Mouse (Mus musculus) megakaryocyte progenitor cell, adult 5-6 weeks (primary cell): Measurements from ENCODE around the gene Sash1. TPM values are rescaled to one million over a fixed set of nuclear protein-coding genes. Genes with fewer than 3 reads are reported as not detected.

Experiments
- ATAC-seq: replicated peaks from 2 replicates; pipeline ENCODE4 v1.8.0; 2016; ENCODE audit warnings: mild to moderate bottlenecking, moderate TSS enrichment, inconsistent platforms; ENCODE audit not compliant: poor library complexity
- total RNA-seq, 2 experiments: library from RNA; stranded (forward) in 1 of 2; stranded (reverse) in 1 of 2; fragments of 157-497, 149-512 nt in 1 of 2; fragments of 200-1000 nt in 1 of 2; gene quantifications; 2 replicates each; pipeline versions ENCODE4 v1.2.3 to v1.2.4; 2015 to 2017

The Sash1 gene
- total RNA-seq, 2 experiments from 2014 or later: 2.7 to 4.2 TPM

DNA sequence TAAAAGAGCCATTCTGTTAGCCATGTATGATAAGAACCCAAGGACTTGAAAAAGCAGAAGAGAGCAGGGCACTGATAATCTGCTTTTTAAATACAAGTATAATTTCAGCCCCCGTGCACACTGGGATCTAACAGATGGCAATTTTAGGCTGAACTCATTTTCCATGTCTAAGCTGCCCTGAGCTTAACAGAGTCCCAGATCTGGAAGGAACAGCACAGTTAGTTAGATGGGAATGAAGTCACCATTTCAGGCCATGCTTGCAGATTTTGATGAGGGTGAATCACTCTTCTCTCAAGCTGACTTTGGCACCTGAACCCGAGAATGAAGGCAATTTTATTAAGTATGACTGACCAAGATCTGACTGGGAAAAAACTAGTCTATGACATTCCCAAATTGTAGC, 28.9 kb downstream of the Sash1 start:
- no peak for ATAC-seq

DNA sequence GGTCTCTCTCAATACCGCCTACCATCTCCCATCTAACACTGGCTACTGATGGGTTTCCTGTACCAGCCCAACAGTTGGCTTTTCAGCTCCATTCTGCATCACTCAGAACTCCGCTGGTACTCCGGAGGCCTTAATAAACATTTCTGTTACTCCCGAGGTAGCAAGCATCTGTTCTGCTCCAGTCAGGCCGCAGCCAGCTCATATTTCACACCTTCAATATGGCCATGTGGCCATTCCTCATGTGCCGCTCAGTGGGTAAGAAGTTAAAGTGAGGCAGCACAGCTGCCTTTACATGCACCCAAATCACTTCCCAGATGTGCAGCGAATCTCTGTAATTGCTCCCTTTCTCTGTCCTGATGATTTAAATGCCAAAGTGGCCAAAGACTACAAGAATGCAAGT, 32.5 kb downstream of the Sash1 start:
- ATAC-seq: no peak

DNA sequence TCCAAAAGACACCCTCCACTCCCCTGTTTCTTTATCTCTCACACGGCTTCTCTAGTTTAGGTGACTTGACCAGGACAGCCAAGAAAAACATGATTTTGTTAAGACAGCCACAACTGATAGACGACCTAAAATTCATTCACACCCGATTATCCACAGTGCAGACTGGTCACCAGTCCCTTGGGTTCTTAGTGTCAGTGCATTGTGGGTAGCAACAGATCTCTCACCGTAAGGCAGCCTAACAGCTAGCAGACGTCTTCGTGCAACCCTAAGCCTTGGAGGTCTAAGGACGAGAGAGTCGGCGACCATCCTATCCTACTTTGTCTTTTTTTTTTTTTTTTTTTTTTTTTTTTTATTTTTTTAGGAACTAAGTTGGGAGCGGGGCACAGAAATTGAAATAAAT, 34.2 kb downstream of the Sash1 start:
- ATAC-seq: no peak

DNA sequence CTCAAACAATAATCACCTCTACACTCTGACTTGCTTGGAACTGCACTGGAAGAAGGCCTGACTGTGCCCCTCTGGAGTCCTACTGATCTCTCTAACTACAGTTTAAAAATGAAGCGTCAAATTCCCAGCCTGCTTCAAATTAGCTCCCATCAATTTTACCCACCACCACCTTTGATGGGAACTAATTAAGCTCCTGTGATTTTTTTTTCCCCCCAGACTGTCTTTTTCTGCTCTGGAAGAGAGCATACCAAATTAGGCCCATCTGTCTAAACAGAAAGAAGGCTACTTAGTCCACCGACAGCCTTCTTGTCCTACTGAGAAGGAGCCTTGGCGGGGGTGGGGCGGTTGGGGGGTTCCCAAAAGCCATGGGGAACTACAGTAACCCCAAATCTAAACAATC, 37.9 kb downstream of the Sash1 start:
- ATAC-seq: no peak

DNA sequence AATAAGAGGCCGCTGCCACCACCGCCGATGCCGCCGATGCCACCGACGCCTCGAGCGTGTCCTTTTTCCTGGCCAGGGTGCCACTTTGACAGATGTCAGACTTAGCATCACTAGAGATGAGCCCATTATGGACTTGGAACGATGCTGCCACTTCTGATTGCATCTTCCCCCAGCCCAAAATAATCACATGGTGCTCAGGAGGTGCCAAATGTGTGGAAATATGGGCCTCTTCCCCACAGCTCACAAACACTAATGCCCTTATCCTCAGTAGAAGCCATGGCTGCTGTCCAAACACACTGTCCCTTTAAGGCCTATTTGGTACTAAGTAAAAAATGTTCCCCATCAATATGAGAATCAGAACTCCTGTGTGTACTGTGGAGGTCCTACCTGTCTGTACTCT, 39.6 kb downstream of the Sash1 start:
- ATAC-seq: no peak

DNA sequence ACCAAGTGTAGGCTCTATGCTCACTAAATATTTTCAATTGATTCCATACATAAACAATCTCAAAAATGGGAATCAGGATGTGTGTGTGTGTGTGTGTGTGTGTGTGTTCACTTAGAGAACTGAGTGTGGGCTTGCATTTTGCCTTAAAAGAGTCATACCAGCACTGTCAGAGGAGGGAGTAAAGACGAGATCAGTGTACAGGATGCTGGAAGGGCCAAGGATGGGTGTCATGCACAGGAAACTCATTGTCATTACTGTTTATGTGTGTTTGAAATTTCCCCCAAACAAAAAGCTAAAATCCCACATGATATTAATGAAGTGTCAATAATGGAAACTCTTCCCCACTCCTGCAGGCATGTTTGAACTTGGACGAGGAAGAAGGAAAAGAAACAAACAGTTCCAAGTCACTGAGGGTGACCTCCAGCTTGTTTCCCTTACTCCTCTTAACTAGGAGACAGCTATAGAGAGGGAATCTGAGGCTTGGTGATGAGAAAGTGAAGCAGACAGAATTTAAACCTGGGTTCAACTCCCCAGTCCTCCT, 40.6 kb downstream of the Sash1 start:
- no peak for ATAC-seq

DNA sequence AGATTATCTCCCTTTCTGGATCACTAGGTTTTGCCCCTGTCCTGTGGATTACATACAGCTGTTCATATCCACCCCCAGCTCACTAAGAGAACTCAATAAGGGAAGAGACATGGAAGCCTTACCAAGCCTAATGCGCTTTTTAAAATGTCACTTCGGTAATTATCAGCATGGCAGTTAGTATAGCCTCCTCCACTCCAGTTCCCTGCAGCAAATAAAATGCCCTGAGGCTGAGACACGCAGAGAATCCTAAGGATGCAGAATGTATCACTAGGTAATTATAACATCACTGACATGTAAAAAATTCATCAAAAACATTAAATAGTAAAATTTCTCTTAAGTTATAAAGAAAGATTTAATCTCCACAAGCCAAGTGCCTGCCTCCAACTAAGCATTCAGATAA, 45.9 kb downstream of the Sash1 start:
- ATAC-seq: no peak

DNA sequence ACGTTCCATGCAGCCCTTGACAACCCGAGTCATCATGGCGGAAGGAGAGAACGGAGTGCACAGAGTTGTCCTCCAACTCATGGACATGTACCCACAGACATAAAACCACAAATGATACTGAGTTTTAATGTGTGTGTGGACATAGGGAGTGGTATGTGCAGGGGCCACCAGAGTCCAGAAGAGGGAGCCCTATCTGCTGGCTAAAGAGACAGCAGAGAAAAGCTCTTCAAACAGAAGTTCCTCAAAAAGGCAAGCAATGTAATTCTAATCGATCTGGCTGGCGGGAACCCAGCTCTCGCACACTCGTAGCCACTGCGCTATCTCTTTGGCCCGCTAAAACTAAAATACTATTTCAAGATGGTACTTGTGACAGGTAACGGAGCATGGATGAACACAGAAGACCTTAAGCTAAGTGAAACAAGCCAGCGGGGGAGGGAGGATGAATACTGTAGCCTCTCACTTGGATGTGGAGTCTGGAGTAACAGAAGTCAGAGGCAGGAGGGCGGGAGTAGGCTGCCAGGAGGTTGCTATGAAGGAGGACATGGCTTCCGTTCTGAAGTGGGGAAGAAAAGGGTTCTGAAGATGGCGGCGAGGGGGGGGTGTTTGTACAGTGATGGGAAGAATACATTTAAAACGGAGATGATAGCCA, 51.9 kb downstream of the Sash1 start:
- peak; percentile 96 for ATAC-seq

DNA sequence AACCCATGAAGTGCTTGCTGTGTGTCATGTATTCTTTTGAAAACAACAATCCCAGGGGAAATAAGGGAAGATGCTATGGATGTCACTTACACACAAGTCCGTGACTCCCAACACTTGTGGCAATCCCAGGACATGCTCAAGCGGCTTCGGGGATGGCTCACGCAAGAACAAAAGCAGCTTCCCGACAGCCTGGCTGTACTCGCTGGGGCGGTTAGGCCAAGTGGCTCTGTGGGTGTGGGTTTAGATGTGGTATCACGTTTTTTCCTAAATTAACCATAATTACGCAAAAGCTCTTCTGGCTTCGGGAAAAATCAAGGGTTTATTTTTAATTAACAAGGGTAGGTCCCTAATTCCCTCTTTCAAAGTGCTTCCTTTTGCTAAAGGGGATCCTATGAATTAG, 59.6 kb downstream of the Sash1 start:
- no peak for ATAC-seq

DNA sequence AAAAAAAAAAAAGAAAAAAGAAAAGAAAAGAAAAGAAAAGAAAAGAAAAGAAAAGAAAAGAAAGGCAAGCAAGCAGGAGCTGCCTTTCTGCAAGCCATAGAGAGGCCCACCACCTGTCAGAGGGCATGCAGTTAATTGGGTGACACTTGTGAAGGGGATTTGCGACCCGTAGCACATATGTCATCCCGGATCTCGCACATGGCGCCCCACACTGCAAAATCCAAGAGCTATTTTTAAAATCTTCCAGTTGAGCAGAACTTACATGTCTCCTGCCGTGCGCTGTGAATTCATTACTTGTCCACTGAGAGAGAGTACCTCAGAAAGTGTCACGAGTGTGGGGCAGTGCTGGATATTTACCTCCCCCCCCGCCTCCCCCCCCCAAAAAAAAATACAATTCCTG, 60.0 kb downstream of the Sash1 start:
- ATAC-seq: no peak

DNA sequence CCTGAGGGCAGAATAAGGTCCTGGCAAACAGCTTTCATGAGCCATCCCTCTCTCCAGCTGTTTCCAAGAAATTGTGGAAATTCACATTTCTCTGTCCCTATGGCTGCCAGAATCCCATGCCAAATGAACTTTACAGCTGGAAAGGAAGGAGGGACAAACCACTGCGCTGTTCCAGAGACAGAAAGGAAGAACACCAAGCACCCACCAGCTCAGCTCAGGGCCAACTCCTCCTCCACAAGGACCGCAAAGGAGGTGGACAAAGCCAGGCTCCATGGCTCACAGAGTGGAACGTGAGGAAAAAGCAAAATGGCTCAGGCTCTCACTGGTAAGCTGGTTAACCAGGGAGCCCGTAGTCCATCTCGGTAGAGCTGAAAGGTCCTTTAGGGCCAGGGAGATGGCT, 67.8 kb downstream of the Sash1 start:
- ATAC-seq: no peak

DNA sequence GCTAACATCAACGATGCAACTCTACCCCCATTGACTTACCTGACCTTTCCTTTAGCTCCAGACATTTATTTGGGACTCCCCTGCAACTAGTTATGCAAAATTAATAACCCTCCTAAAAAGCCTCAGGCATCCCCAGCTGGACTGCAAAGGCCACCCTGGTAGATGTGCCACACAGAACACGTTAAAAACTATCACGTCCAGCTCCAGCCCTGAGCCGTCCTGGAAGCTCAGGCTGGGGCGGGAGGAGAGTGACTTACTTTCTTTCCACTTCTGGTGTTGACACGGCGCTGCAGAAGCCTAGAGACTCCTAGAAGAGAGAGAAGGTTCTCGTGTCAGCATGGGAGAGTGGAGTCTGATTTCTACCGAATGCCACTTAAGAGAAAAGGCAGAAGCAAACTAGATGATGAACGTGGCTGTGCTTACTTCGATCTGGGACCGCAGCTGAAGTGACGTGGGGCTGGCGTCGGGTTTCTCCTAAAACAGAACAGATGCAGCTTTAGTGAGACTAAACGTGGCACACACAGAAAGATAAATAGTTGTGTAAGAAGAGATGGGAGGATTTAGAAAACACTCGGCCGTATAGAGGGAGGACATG, 71.8 kb downstream of the Sash1 start:
- ATAC-seq: no peak

DNA sequence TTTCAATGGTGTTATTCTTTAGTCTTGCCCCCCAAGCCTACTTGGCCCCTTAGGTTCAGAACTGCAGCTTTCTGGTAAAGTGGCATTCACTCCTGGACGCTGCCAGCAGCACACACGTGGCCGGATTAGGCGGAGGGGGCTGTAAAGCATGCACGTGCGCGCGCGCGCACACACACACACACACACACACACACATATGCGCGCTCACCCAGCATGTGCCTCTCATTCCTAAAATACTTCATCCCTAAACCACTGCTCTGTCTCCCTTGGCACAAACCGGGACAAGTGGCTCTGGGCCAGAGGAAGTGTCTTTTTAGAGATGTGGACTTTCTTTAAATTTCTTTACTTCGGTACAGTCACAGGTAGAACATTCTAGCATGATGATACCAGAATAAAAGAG, 72.6 kb downstream of the Sash1 start:
- no peak for ATAC-seq

DNA sequence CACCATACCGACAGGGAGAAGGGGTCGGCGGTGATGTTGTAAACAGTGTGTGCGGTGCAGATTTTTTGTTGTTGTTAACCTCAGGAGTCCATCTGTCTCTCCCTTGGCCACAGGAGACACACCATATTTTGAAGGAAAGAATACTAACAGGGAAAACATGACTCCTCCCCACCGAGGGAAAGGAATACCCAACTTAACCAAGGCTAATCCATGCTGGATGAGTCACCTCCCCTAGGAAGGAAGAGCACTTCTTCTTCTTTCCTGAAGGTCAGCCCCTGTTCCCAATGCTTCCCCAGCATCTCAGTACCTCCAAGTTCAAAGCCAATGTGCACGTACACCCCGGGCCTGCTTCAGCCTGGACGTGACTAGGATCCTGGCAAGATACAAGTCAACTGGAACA, 73.1 kb downstream of the Sash1 start:
- no peak for ATAC-seq

DNA sequence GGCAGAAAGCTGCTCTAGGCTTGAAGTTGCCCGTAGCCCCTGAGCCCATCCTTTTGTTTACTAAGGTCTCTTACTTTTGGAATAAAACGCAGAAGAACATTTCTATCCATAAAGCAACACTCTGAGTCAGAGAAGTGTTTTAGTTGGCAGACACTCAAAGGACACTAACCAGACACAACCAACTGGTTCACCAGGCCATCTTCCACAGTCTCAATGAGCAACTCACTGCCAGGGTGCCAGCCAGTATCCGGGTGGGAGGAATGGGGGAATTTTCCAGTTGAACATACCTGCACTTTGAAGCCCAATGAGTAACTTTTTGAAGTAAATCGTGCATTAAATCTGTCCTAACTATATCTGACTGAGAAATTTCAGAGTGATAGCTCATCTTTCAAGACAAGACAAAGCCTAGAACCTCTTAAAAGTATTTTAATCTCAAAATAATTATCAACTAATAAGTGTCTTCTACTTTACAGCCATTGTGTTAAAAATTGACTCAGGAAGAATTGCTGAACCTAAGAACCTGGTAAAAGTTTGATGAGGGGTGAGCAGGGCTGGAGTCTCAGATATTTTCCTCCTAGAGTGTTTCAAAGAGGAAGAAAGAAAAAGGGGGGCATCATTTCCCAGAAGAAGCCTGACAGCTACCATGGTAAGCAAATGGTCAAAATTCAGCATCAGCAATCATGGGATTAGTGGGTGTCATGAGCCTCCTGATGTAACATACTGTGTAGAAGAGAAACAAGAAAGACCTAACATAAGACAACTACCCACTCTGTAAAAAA, 74.4 kb downstream of the Sash1 start:
- no peak for ATAC-seq

DNA sequence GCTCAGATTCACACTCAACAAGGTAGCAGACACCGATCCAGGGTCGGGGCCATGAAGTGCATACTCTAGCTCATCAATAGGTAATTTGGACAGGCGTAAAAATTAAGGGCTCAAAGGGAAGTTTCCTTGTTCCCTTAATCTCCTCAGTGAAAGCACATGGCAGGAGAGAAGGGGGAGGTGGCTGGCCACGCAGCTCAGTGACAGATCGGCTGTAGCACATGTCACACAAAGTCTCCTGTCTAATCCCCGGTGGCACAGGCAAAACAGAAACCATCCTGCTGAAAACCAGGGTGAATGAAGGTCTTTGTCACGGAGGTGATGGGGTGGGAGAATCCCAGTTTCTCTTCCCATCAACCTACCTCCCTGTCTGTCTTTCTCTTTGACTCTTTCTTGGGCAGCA, 75.4 kb downstream of the Sash1 start:
- no peak for ATAC-seq

DNA sequence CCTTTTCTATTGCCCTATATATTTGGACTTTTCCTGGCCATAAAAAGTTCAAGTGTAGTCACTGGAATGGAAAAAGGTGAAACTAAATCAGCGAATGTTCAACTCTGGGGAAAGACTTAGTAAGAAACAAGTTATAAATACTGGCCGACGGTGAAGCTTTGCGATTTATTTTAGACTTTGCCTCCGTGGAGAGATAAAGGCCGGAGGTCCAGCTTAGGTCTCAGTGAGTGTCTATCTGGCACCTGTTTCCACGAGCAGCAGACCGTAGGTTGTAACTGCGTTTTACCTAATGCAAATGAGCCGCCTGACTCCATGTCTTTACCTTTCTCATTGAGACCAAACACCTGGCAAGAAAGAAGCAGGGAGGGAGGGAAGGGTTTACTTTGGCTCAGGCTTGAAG, 77.5 kb downstream of the Sash1 start:
- no peak for ATAC-seq

DNA sequence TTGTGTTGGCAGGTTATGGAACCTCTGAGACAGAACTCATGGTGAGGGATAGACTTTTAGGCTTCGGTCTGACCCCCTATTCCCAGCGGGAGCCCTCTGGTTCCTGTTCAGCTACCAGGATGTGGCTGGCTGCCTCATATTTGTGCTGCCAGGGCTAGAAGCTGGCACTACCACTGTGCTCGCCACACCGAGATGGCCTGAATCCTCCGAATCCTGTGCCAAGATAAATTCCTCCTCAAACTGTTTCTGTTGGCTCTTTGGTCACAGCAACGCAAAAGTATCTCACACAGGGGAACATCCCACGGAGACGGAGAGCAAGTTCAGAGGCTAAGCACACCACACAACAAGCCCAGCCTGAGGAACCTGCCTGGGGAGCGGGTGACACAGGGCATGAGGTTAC, 78.3 kb downstream of the Sash1 start:
- ATAC-seq: no peak

DNA sequence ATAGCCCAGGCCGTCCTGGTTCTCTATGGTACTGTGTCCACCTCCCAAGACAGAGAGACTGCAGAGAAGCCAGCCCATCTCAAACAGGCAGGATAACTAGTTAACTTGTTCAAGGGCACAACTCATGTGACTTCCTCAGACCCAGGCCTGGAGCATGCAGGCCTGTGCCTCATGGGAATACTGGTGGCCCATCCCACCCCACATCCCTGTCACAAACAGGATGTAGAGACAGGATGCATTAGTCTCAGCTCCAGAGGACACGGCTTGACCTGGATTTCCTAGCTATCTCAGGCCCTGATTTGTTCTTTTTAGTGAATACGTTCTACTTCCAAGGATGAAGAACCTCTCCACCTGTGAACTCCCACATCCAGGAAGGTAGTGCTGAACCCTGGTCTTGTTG, 80.5 kb downstream of the Sash1 start:
- no peak for ATAC-seq

DNA sequence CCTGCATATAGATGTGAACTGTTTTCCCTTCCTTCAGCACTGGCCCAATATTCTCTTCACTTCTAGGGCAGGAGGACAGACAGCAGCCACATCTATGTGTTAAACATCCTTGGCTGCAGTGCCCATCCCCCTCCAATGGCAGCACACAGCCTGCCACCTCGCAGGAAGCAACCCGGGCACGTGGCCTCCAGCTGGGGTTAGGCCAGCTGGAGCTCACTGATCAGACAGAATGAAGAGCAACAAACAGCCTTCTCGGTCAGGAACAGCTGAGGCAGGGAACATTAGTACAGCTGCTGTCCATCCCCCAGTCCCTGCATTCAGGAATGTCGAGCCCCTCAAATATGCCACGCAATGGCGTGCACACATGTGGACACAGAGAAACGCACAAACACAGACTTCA, 81.6 kb downstream of the Sash1 start:
- peak; percentile 33; the same call in 1 of the 2 replicates for ATAC-seq

DNA sequence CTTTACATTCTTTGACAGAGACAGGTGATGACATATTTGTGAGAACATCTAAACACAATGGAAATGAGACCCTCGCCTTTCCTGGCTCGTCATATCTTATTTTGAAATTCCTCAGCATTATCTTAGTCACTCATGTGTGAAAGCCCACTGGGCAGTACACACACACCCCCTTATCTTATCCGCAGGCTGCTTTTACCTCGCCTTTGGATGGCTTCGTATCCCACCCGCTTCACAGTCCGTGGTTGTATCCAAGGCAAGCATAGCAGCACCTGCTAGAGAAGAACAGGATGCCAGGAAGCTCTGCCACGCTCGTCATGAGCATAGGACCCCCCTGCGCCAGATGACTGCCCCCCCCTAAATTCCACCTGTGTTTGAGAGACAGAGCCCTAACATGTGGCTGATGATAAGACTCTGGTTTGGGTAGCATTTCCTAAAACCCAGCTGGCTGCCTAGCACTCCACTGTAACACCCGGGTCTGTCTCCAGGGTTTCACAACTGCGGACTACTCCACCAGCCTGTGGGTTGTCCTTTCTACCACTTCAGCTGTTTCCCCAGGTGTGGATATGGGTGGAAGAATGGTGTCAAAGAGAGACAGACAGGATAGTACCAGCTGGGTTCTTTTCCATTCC, 84.0 kb downstream of the Sash1 start:
- peak; percentile 46 for ATAC-seq

DNA sequence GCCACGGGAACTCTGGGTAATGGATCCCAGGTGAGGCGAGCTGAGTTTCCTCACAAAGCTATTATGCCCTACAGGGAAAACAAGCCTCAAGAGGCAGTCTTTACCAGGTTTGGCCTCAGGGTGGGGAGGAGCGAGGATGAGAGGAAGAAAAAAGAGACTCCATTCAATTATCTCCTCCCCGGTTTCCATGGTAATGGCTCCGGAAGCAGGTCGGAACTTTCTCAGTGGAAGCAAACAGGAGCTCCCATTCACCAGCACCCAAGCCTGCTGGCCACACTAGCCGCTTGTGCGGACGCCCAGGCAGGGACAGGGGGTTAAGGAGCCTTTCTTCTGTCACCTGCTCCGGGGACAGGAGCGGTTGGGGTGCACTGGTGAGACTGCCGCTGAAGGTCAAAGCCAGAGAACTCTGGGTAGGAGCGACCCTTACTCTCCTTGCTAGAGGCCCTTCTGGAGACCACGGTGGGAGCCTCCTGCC, 84.7 kb downstream of the Sash1 start:
- no peak for ATAC-seq
